Mouse (Mus musculus) kidney, postnatal 25 days (tissue): ENCODE measurements at regions not wholly inside any gene's neighbourhood (a gene's known extent, or its start where the extent isn't known, plus 50 kb on each side); places are given as distances from the start of the nearest gene placed in this dataset.

ENCODE experiments used
- DNase-seq, 2 experiments: peaks; one replicate each; pipeline ENCODE4 v3.0.0; 2021; ENCODE audit warnings: mixed read lengths in 2 of 2

- DNase-seq = no peak
These were observed 125.4 kb upstream of the Igf1 start for GRCm38 (mm10) chr10:87732658-87733057.

GRCm38 (mm10) chr10:87733241-87733640 is 124.8 kb upstream of the Igf1 start:
- no peak for DNase-seq

GRCm38 (mm10) chr10:87740323-87740722 is 117.7 kb upstream of the Igf1 start:
- DNase-seq = no peak

GRCm38 (mm10) chr10:87742766-87743165 is 115.3 kb upstream of the Igf1 start:
- no peak for DNase-seq

GRCm38 (mm10) chr10:87747846-87748552 is 110.1 kb upstream of the Igf1 start:
- no peak for DNase-seq

- DNase-seq = no peak
These were observed 109.4 kb upstream of the Igf1 start for GRCm38 (mm10) chr10:87748631-87749193.

- peak in 1 of 2 experiments; percentile 34 for DNase-seq
These were observed 107.7 kb upstream of the Igf1 start for GRCm38 (mm10) chr10:87750321-87750720.

GRCm38 (mm10) chr10:87750972-87751371 is 107.1 kb upstream of the Igf1 start:
- DNase-seq = no peak

GRCm38 (mm10) chr10:87752117-87752516 is 105.9 kb upstream of the Igf1 start:
- no peak for DNase-seq

GRCm38 (mm10) chr10:87753483-87753882 is 104.6 kb upstream of the Igf1 start:
- DNase-seq = no peak

GRCm38 (mm10) chr10:87761528-87762030 is 96.5 kb upstream of the Igf1 start:
- DNase-seq = no peak

- DNase-seq = peak; percentile 18 to 58
These were observed 70.5 kb upstream of the Igf1 start for GRCm38 (mm10) chr10:87787521-87787920.

GRCm38 (mm10) chr10:87792346-87792745 is 65.7 kb upstream of the Igf1 start:
- DNase-seq = no peak

GRCm38 (mm10) chr10:87803936-87804791 is 53.9 kb upstream of the Igf1 start:
- DNase-seq = peak in 1 of 2 experiments; percentile 4

GRCm38 (mm10) chr10:87804792-87805082 is 53.3 kb upstream of the Igf1 start:
- no peak for DNase-seq
